Mouse (Mus musculus): Measurements from ENCODE around the gene Tmtc2.

- TF ChIP-seq CTCF (IDR thresholded peaks at IDR 0.05; ENCODE audit: low read depth) (no peak), EP300 (IDR thresholded peaks at IDR 0.05; ENCODE audit: low read depth) (no peak)
Measured at GRCm38 (mm10) chr10:105509896-105510272, 64.4 kb downstream of the Tmtc2 start.
